Mouse (Mus musculus): ENCODE measurements around the gene Cwc22. TPM values are rescaled to one million over a fixed set of nuclear protein-coding genes. Genes with fewer than 3 reads are reported as not detected.

The Cwc22 gene
- polyA plus RNA-seq, 1 experiment from 2014 or later, result 54.0 TPM

- 92% methylated on average over 4 of the region's 4 CpGs for WGBS (ENCODE audit: missing documents)
These were observed 70.7 kb downstream of the Cwc22 start for GRCm38 (mm10) chr2:77875516-77875915.

GRCm38 (mm10) chr2:77874678-77875077 is 71.5 kb downstream of the Cwc22 start:
- Histone ChIP-seq H3K36me3 (ENCODE audit: inconsistent target) (no peaks in the 10 kb centered on the region), H3K27ac (no peak overlapping the region), H3K79me2 (ENCODE audit: inconsistent target) (no peaks in the 10 kb centered on the region), H3K4me3 (ENCODE audit: inconsistent target) (no peak overlapping the region)
- WGBS (ENCODE audit: missing documents), result 65% methylated on average over 3 of the region's 3 CpGs

More at GRCm38 (mm10) chr2:77875516-77875915, 70.7 kb downstream of the Cwc22 start:
- no peaks in the 10 kb centered on the region for H3K79me2 ChIP-seq (ENCODE audit: inconsistent target)
- H3K36me3 ChIP-seq (ENCODE audit: inconsistent target), result no peaks in the 10 kb centered on the region
- H3K27ac ChIP-seq, result no peak overlapping the region
- H3K4me3 ChIP-seq (ENCODE audit: inconsistent target), result no peak overlapping the region

- Histone ChIP-seq H3K79me2 (ENCODE audit: inconsistent target) (no peaks in the 10 kb centered on the region), H3K36me3 (ENCODE audit: inconsistent target) (no peaks in the 10 kb centered on the region), H3K4me3 (ENCODE audit: inconsistent target) (no peak overlapping the region), H3K27ac (no peak overlapping the region)
These were observed 72.4 kb downstream of the Cwc22 start for GRCm38 (mm10) chr2:77873806-77874205.

- no peak overlapping the region for H3K27ac ChIP-seq
- H3K36me3 ChIP-seq (ENCODE audit: inconsistent target), result no peaks in the 10 kb centered on the region
- whole genome bisulfite sequencing (ENCODE audit: missing documents), result 89% methylated on average over 1 of the region's 2 CpGs
- H3K4me3 ChIP-seq (ENCODE audit: inconsistent target), result no peak overlapping the region
- H3K79me2 ChIP-seq (ENCODE audit: inconsistent target), result no peaks in the 10 kb centered on the region
These were observed 73.5 kb downstream of the Cwc22 start for GRCm38 (mm10) chr2:77872676-77873075.

GRCm38 (mm10) chr2:77871146-77871545 is 75.0 kb downstream of the Cwc22 start:
- H3K4me3 ChIP-seq (ENCODE audit: inconsistent target), result no peak overlapping the region
- no peak overlapping the region for H3K27ac ChIP-seq
- no peaks in the 10 kb centered on the region for H3K36me3 ChIP-seq (ENCODE audit: inconsistent target)
- no peaks in the 10 kb centered on the region for H3K79me2 ChIP-seq (ENCODE audit: inconsistent target)

- no peaks in the 10 kb centered on the region for H3K36me3 ChIP-seq (ENCODE audit: inconsistent target)
- H3K4me3 ChIP-seq (ENCODE audit: inconsistent target), result no peak overlapping the region
- 100% methylated on average over 4 of the region's 4 CpGs for WGBS (ENCODE audit: missing documents)
- H3K27ac ChIP-seq, result no peak overlapping the region
- no peaks in the 10 kb centered on the region for H3K79me2 ChIP-seq (ENCODE audit: inconsistent target)
These were observed 76.4 kb downstream of the Cwc22 start for GRCm38 (mm10) chr2:77869729-77870280.

- Histone ChIP-seq H3K36me3 (ENCODE audit: inconsistent target) (no peaks in the 10 kb centered on the region), H3K4me3 (ENCODE audit: inconsistent target) (no peak overlapping the region), H3K27ac (no peak overlapping the region), H3K79me2 (ENCODE audit: inconsistent target) (no peaks in the 10 kb centered on the region)
- WGBS (ENCODE audit: missing documents), result 83% methylated on average over 6 of the region's 6 CpGs
These were observed 82.2 kb downstream of the Cwc22 start for GRCm38 (mm10) chr2:77863934-77864333.

- no peaks in the 10 kb centered on the region for H3K36me3 ChIP-seq (ENCODE audit: inconsistent target)
- no peak overlapping the region for H3K4me3 ChIP-seq (ENCODE audit: inconsistent target)
- H3K79me2 ChIP-seq (ENCODE audit: inconsistent target), result no peaks in the 10 kb centered on the region
- H3K27ac ChIP-seq, result no peak overlapping the region
- WGBS (ENCODE audit: missing documents), result 88% methylated on average over 15 of the region's 15 CpGs
These were observed 82.7 kb downstream of the Cwc22 start for GRCm38 (mm10) chr2:77863522-77863921.

GRCm38 (mm10) chr2:77841464-77841863 is 104.7 kb downstream of the Cwc22 start:
- 71% methylated on average over 6 of the region's 6 CpGs for WGBS (ENCODE audit: missing documents)
- Histone ChIP-seq H3K27ac (no peak overlapping the region), H3K79me2 (ENCODE audit: inconsistent target) (no peaks in the 10 kb centered on the region), H3K4me3 (ENCODE audit: inconsistent target) (no peak overlapping the region), H3K36me3 (ENCODE audit: inconsistent target) (no peaks in the 10 kb centered on the region)

GRCm38 (mm10) chr2:77839587-77839986 is 106.6 kb downstream of the Cwc22 start:
- WGBS (ENCODE audit: missing documents), result 91% methylated on average over 17 of the region's 17 CpGs
- H3K79me2 ChIP-seq (ENCODE audit: inconsistent target), result no peaks in the 10 kb centered on the region

GRCm38 (mm10) chr2:77838688-77839087 is 107.5 kb downstream of the Cwc22 start:
- no peaks in the 10 kb centered on the region for H3K79me2 ChIP-seq (ENCODE audit: inconsistent target)
- no peaks in the 10 kb centered on the region for H3K36me3 ChIP-seq (ENCODE audit: inconsistent target)
- no peak overlapping the region for H3K27ac ChIP-seq
- H3K4me3 ChIP-seq (ENCODE audit: inconsistent target), result no peak overlapping the region
- WGBS (ENCODE audit: missing documents), result 80% methylated on average over 1 of the region's 1 CpGs

More at GRCm38 (mm10) chr2:77839587-77839986, 106.6 kb downstream of the Cwc22 start:
- no peak overlapping the region for H3K4me3 ChIP-seq (ENCODE audit: inconsistent target)
- no peak overlapping the region for H3K27ac ChIP-seq
- no peaks in the 10 kb centered on the region for H3K36me3 ChIP-seq (ENCODE audit: inconsistent target)

GRCm38 (mm10) chr2:77835781-77836180 is 110.4 kb downstream of the Cwc22 start:
- Histone ChIP-seq H3K79me2 (ENCODE audit: inconsistent target) (no peaks in the 10 kb centered on the region), H3K36me3 (ENCODE audit: inconsistent target) (no peaks in the 10 kb centered on the region), H3K4me3 (ENCODE audit: inconsistent target) (no peak overlapping the region), H3K27ac (no peak overlapping the region)
- WGBS (ENCODE audit: missing documents), result 53% methylated on average over 3 of the region's 3 CpGs

Other genes with a start within 250 kb of the Cwc22 start
- gene Zfp385b, start 126.7 kb downstream of the Cwc22 start, polyA plus RNA-seq (2018), result not detected in 3 replicates

All from macrophage (primary cell).